Mouse (Mus musculus) lung, postnatal 10 days (tissue): ENCODE results near the gene Stpg2.
"Not testable (repeated sequence)": the region's sequence is repeated elsewhere in the genome, so short reads cannot be mapped to it uniquely, and the experiment has no call there.

Source experiments
- DNase-seq: peaks from one replicate; pipeline ENCODE4 v3.0.0; 2021

Gene Stpg2

DNA sequence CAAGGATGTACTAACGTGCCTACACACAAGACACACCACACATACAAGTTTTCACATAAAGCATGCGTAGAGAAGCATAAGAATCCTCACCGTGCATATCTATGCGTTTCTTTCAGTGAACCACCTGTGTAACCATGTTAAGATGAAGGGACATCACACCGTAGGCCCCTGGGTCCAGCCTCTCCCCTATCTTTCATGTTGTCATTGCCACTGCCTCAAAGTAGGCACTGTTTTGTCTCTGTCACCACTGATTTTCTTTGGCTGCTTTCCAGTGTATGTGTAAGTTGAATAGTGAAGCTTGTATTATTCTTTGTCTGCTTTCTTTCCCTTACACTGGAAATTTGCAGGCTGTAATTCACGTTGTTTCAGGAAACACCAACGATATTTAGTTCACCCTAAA is 236.7 kb downstream of the Stpg2 start:
- DNase-seq = no peak

GRCm38 (mm10) chr3:139495939-139496338 is 290.4 kb downstream of the Stpg2 start:
- DNase-seq = no peak

- no peak for DNase-seq
Observed at GRCm38 (mm10) chr3:139502216-139502615, 296.7 kb downstream of the Stpg2 start.

DNA sequence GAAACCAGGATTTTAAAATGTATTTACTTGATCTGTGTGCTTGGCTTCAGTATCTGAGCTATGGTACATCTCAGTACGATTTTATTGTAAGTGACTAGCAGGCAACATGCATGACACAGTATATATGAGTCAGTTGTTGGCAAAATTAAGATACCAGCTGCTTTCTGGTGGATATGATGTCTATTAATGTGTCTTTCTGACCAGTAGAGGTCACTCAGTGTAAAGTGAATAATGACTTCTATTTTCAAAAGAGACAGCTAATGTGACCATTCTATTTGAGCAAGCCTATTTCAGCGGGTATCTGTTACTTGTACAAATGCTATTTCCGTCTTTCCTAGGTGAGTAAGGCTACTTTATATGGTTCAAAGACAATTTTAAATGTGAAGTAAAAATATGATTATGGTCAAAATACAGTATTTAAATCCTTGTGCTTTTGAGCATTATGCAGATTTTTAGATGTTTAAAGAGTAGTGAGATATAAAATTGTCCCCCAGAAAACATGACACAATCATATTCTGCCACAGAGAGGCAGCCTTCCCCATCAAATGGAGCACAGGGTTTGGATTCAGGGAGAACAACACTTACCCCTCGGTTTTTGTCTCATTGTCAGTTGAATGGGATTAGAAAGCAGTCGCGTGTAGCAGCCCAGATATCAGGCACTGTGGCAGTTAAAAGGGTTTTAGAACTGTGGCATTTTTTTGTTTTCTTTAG is 303.9 kb downstream of the Stpg2 start:
- no peak for DNase-seq

- DNase-seq = no peak
Observed at GRCm38 (mm10) chr3:139578496-139578895, 373.0 kb downstream of the Stpg2 start.

- no peak for DNase-seq
Observed at GRCm38 (mm10) chr3:139581298-139581697, 375.8 kb downstream of the Stpg2 start.

GRCm38 (mm10) chr3:139599508-139599907 is 394.0 kb downstream of the Stpg2 start:
- DNase-seq = no peak

DNA sequence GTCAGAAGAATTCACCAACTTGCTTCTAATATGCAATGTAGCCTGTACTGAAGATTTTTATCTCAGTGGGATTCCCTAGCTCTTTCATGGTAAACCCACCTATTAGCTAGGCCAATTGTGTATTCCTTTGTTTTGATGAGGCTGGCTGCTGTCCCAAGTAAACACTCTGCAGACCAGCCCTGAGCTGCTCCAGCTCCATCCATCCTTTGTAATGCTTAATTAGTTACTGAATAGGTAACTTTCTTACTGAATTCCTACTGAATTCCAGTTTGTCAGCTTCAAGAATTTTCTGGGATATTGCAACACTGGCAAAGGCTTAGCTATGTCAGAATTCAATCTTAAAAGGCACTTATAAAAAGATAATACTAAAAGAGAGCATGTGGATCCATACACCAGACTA is 402.8 kb downstream of the Stpg2 start:
- DNase-seq = not testable (repeated sequence)

DNA sequence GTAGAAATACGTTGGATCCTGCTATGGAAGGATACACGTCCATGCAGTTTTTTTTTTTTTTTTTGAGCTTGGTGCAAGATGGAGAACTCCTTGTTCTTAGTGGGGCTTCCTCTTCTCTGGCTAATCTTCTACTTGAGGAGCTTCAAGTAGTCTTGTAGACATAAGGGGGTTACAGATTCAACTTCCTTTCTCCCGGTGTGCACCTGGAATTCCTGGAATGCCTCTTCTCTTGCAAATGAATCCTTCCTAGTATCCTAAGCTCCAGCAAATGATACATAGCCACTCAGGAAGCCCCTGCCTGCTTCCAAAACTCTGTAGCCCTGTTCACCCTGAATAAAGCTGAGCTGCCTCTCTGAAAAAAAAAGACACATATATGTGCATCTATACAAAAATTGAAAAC is 409.1 kb downstream of the Stpg2 start:
- DNase-seq = no peak

GRCm38 (mm10) chr3:139615791-139616190 is 410.3 kb downstream of the Stpg2 start:
- DNase-seq = no peak

- DNase-seq = no peak
Observed at GRCm38 (mm10) chr3:139637887-139638286, 432.4 kb downstream of the Stpg2 start.

DNA sequence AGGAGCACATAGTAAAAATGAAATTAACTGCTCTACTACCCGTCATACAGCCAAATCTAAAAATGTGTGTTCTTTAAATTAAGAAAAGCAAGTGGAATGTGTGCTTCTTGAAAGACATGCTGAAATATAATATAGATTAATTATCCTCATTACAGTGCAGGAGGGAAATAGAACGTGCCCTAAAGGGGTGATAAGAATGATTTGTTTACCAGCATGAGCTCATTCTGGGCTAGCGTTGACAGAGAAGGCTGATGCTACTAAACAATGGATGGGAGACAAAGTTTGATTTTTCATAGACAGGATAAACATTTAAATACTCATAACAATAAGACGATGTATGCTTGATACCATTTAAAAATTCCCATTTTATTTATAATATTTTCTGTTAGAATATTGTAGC is 446.0 kb downstream of the Stpg2 start:
- no peak for DNase-seq

- no peak for DNase-seq
Observed at GRCm38 (mm10) chr3:139659416-139659815, 453.9 kb downstream of the Stpg2 start.

DNA sequence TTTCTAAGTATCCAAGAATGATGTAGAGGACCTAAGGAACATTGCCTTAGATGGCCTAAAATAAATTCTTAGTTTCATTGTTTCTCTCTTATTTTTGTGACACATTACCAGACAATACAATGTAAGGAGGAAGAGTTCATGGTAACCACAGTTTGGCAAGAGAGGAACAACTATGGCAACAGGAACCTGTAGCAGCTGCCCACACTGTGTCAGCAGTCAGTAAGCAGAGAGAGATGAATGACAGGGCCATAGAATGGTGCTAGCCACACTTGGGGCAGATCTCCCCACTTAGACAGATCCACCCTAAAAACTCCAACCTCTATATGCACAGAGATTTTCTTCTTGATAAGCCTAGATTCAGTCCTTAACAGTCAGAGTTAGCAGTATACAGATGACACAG is 456.7 kb downstream of the Stpg2 start:
- no peak for DNase-seq

- no peak for DNase-seq
Observed at GRCm38 (mm10) chr3:139663712-139664245, 458.3 kb downstream of the Stpg2 start.

GRCm38 (mm10) chr3:139665047-139665446 is 459.6 kb downstream of the Stpg2 start:
- DNase-seq = no peak

- DNase-seq = no peak
Observed at GRCm38 (mm10) chr3:139676192-139676591, 470.7 kb downstream of the Stpg2 start.

DNA sequence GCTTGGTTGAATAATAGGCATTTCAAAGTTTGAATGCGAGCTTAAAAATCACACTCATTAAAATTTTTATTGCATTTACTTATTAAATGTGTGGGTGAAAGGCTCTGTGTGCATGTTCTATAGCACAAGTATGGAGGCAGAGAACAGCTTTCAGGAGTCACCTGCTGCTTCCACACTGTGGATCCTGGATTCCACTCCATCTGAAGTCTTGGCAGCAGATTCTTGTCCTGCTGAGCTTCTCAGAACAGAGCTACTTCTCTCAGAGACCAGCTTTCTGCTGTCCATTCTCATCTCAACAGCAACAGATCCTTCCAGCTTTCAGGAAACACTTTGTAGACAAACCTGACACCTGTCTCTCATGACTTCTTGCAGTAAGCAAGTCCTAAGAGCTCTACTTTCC is 471.2 kb downstream of the Stpg2 start:
- DNase-seq = no peak

- not testable (repeated sequence) for DNase-seq
Observed at GRCm38 (mm10) chr3:139704238-139704637, 498.7 kb downstream of the Stpg2 start.

- not testable (repeated sequence) for DNase-seq
Observed at GRCm38 (mm10) chr3:139707396-139707795, 501.9 kb downstream of the Stpg2 start.

DNA sequence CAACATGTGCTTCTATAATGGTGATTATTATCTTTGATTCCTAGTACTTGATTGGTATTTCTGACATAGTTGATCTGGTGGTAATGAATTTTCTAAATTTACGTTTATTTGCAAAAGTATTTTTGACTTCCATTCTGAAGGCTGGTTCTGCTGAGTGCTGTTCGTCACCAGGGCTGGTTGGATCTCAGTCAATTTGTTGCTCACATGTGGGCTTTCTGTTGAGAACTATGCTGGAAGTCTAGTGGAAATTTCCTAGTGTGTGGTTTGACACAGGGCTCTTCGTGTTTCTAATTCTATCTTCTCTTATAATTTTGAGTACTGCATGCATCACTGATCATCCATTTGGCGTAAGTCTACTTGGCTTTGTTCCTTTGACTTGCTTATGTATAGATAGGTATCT is 504.3 kb downstream of the Stpg2 start:
- DNase-seq = no peak

- DNase-seq = no peak
Observed at GRCm38 (mm10) chr3:139728751-139729150, 523.3 kb downstream of the Stpg2 start.

DNA sequence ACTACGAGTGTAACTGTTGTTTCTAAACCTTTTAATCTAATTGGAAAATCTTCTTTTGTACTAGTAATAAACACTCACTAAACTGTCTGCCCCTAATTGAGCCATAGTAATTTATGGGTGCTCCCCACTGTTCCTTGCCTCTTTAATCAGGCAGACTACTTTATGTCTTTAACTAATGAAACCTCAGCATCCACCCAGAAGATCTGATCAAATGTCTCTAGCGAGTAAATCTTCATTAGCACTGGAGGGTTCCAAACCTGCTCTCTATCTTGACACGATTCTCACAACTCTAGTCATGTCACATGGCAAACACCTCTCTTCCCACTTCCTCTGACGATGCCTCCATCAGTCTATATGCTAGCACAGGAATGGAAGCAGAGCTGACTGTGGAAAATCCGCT is 523.8 kb downstream of the Stpg2 start:
- no peak for DNase-seq

- no peak for DNase-seq
Observed at GRCm38 (mm10) chr3:139733156-139733555, 527.7 kb downstream of the Stpg2 start.

DNA sequence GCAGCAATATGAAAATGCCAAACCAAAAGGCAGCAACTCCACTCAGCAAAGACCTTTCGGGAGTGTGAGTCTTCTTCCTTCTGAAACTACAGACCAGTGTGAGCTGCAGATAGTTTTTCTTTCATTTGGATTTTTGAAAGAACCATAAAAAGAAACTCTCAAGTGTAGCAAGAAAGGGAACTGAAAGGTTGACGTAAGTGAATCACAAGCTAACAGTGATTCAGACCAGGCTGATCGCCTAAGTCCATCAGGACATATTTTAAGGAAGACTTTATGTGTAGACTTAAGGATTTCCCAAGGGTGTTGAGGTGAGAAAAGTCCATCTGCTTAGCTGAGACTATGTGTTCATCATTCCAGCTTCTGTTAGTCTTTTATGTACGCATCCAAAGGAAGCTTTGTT is 533.9 kb downstream of the Stpg2 start:
- no peak for DNase-seq
